12 mouse cellular contexts compared by ENCODE assay signal in genomic region chr7:71188119-71188518, GRCm38 (mm10).
DNase-seq lines count a peak whose midpoint lies in the region; ATAC-seq lines count a peak whose summit lies in the region.
"Had no signal": no experiment of that assay in that cellular context is flagged by ENCODE, and none has a peak within 500 bp of the region (broad histone marks: within the 10 kb centered on the region; RNA-seq: fewer than 3 reads in every experiment).

No protein-coding gene starts in this region.

- H3K36me3 ChIP-seq in lung, embryonic 15.5 days = no peaks in the 10 kb centered on the region
- H3K36me3 ChIP-seq: limb, embryonic 13.5 days had no signal

- 7% methylated on average over 6 of the region's 6 CpGs for WGBS in lung, embryonic 15.5 days

- ATAC-seq in lung, embryonic 15.5 days (ENCODE audit: borderline replicate concordance, extremely low read depth, low FRiP score, low TSS enrichment) = no peak

- no peak overlapping the region for H3K4me3 ChIP-seq in lung, embryonic 15.5 days
- H3K4me3 ChIP-seq: limb, embryonic 13.5 days had no signal

- peaks cover 12% of the 10 kb centered on the region for H3K4me1 ChIP-seq in lung, embryonic 15.5 days

- H3K4me2 ChIP-seq in lung, embryonic 15.5 days = peak overlapping the region; percentile 6; the same call in 1 of the 2 replicates
- H3K4me2 ChIP-seq: limb, embryonic 13.5 days had no signal

- no peak overlapping the region for H3K27ac ChIP-seq in lung, embryonic 15.5 days
- H3K27ac ChIP-seq: limb, embryonic 13.5 days had no signal

- DNase-seq in lung, postnatal 10 days = no peak
- DNase-seq in embryo, embryonic 11 days = peak; percentile 37
- DNase-seq in kidney, adult 8-10 months = peak; percentile 12 to 17
- DNase-seq in retina, embryonic 14.5 days (ENCODE audit: low spot score) = peak; percentile 15
- DNase-seq in adrenal gland, postnatal 14 days = no peak
- DNase-seq in urinary bladder, postnatal 14 days (ENCODE audit: low spot score) = no peak
- DNase-seq: cerebellum, adult 9-11 months; gastrocnemius, postnatal 10 days; heart, postnatal 10 days; right cerebral cortex, adult 18-20 months had no signal

- no peaks in the 10 kb centered on the region for H3K9me3 ChIP-seq in lung, embryonic 15.5 days
- H3K9me3 ChIP-seq: limb, embryonic 13.5 days had no signal

- no peak overlapping the region for H3K9ac ChIP-seq in lung, embryonic 15.5 days
- H3K9ac ChIP-seq: limb, embryonic 13.5 days had no signal

- no peaks in the 10 kb centered on the region for H3K27me3 ChIP-seq in lung, embryonic 15.5 days
- H3K27me3 ChIP-seq: limb, embryonic 13.5 days had no signal

Comparison
In these comparisons a context has a peak if more than half of its experiments do, and no peak if none do; other contexts are left out.
1. DNase-seq: peak in embryo, embryonic 11 days (single experiment), kidney, adult 8-10 months (2 of 2) and retina, embryonic 14.5 days (single experiment); none in lung, postnatal 10 days (single experiment), adrenal gland, postnatal 14 days (single experiment) and urinary bladder, postnatal 14 days (single experiment).